ENCODE assay signal across 8 mouse cellular contexts in genomic region chr7:97737256-97737637, GRCm38 (mm10). TPM values are rescaled to one million over a fixed set of nuclear protein-coding genes. Genes with fewer than 3 reads are reported as not detected.
DNase-seq lines count a peak whose midpoint lies in the region; ATAC-seq and TF ChIP-seq lines count a peak whose summit lies in the region.

No protein-coding gene starts in this region.

- TF ChIP-seq CTCF in bone marrow, adult 2 months (IDR thresholded peaks at IDR 0.05; ENCODE audit: control insufficient read depth, insufficient read depth, low read length), result no peak

- H3K27me3 ChIP-seq in heart, embryonic 15.5 days, result 0 out of 2 replicates have a peak, but pooled peaks cover 6% of the 10 kb centered on the region
- H3K27me3 ChIP-seq in hindbrain, embryonic 15.5 days, result no peaks in the 10 kb centered on the region
- H3K27me3 ChIP-seq in midbrain, embryonic 13.5 days, result peaks cover 18% of the 10 kb centered on the region; the same call in 1 of the 2 replicates

- TF ChIP-seq POLR2A in bone marrow, adult 2 months (IDR thresholded peaks at IDR 0.05; ENCODE audit: borderline replicate concordance, control insufficient read depth, low read depth, low read length), result no peak

- intact Hi-C loops in heart, postnatal 14 days (cut with DNase I), result no loop called here

- no peak overlapping the region; the same call in 1 of the 2 replicates for H3K27ac ChIP-seq in heart, embryonic 15.5 days
- peak overlapping the region; percentile 3; the same call in 1 of the 2 replicates for H3K27ac ChIP-seq in bone marrow, adult 2 months (ENCODE audit: control insufficient read depth, insufficient read depth, low read depth, low read length, poor library complexity)
- peak overlapping the region; percentile 18; the same call in 1 of the 2 replicates for H3K27ac ChIP-seq in hindbrain, embryonic 15.5 days (replicated peaks)
- H3K27ac ChIP-seq in midbrain, embryonic 13.5 days, result no peak overlapping the region

- no peak for DNase-seq in heart, postnatal 14 days
- no peak for DNase-seq in yolk sac, embryonic 10.5 days (ENCODE audit: low spot score)
- no peak for DNase-seq in layer of hippocampus, postnatal 10 days (ENCODE audit: low spot score in 2 of 2)

- 8% methylated on average over 12 of the region's 12 CpGs for WGBS in heart, embryonic 15.5 days
- WGBS in bone marrow, adult 2 months, result 13% methylated on average over 12 of the region's 12 CpGs
- 6% methylated on average over 12 of the region's 12 CpGs for WGBS in hindbrain, embryonic 15.5 days
- 5% methylated on average over 12 of the region's 12 CpGs for WGBS in midbrain, embryonic 13.5 days

- H3K9me3 ChIP-seq in heart, embryonic 15.5 days (replicated peaks), result no peaks in the 10 kb centered on the region
- no peaks in the 10 kb centered on the region for H3K9me3 ChIP-seq in hindbrain, embryonic 15.5 days
- H3K9me3 ChIP-seq in midbrain, embryonic 13.5 days, result no peaks in the 10 kb centered on the region

- peaks cover 9% of the 10 kb centered on the region for H3K4me1 ChIP-seq in heart, embryonic 15.5 days (replicated peaks)
- peaks cover 5% of the 10 kb centered on the region for H3K4me1 ChIP-seq in bone marrow, adult 2 months (ENCODE audit: control insufficient read depth, insufficient read depth, low read length)
- H3K4me1 ChIP-seq in hindbrain, embryonic 15.5 days (replicated peaks), result peaks cover 21% of the 10 kb centered on the region
- peaks cover 15% of the 10 kb centered on the region for H3K4me1 ChIP-seq in midbrain, embryonic 13.5 days (replicated peaks)

- H3K9ac ChIP-seq in heart, embryonic 15.5 days, result peak overlapping the region; percentile 58
- H3K9ac ChIP-seq in hindbrain, embryonic 15.5 days, result peak overlapping the region; percentile 59
- peak overlapping the region; percentile 73 for H3K9ac ChIP-seq in midbrain, embryonic 13.5 days (replicated peaks)

- 0 out of 2 replicates have a peak, but pooled peaks have one; percentile 1 for ATAC-seq in heart, embryonic 15.5 days (replicated peaks; ENCODE audit: insufficient number of reproducible peaks, insufficient read depth, low FRiP score, low read depth)
- 0 out of 2 replicates have a peak, but pooled peaks have one; percentile 1 for ATAC-seq in hindbrain, embryonic 15.5 days (ENCODE audit: low FRiP score, low read depth)
- no peak for ATAC-seq in midbrain, embryonic 13.5 days
- no peak for ATAC-seq in erythroid progenitor cell, adult 5-6 weeks (replicated peaks; ENCODE audit: low FRiP score, poor library complexity, severe bottlenecking)

- H3K36me3 ChIP-seq in heart, embryonic 15.5 days, result no peaks in the 10 kb centered on the region
- H3K36me3 ChIP-seq in hindbrain, embryonic 15.5 days, result no peaks in the 10 kb centered on the region
- H3K36me3 ChIP-seq in midbrain, embryonic 13.5 days, result no peaks in the 10 kb centered on the region

- peak overlapping the region; percentile 63 for H3K4me3 ChIP-seq in heart, embryonic 15.5 days
- H3K4me3 ChIP-seq in bone marrow, adult 2 months (replicated peaks; ENCODE audit: control insufficient read depth, low read depth, low read length), result peak overlapping the region; percentile 82
- peak overlapping the region; percentile 62 for H3K4me3 ChIP-seq in hindbrain, embryonic 15.5 days
- H3K4me3 ChIP-seq in midbrain, embryonic 13.5 days (replicated peaks), result peak overlapping the region; percentile 65

- peak overlapping the region; percentile 96 for H3K4me2 ChIP-seq in heart, embryonic 15.5 days
- peak overlapping the region; percentile 92 for H3K4me2 ChIP-seq in hindbrain, embryonic 15.5 days
- H3K4me2 ChIP-seq in midbrain, embryonic 13.5 days (replicated peaks), result peak overlapping the region; percentile 83

RNA-seq across cellular contexts. Expression of gene Aqp11, which starts 0.8 kb away (rescaled TPM):
- 3.0 and 11.9 TPM in 2 replicates for polyA plus RNA-seq in heart, embryonic 15.5 days (2015; fragmentation: Nextera tagmentation; extraction: Ambion mirVana)
- total RNA-seq in heart, postnatal 14 days (2021), result 1 to 10 TPM; 3.5 to 7.9 TPM
- polyA plus RNA-seq in bone marrow, adult 2 months (2011; ENCODE audit: insufficient read depth, insufficient read length, low replicate concordance, missing spikeins), result 3.1 TPM in 2 replicates
- 19.4 and 22.1 TPM in 2 replicates for polyA plus RNA-seq in hindbrain, embryonic 15.5 days (2015; fragmentation: Nextera tagmentation; extraction: Ambion mirVana)
- 9.7 and 10.8 TPM in 2 replicates for polyA plus RNA-seq in midbrain, embryonic 13.5 days (2015; fragmentation: Nextera tagmentation; extraction: Ambion mirVana)
- total RNA-seq in erythroid progenitor cell, adult 5-6 weeks (2015; ENCODE audit: low replicate concordance), result 1.3 and 2.5 TPM in 2 replicates
- 0.51 and 1.3 TPM in 2 replicates for total RNA-seq in erythroid progenitor cell, adult 5-6 weeks (2017; ENCODE audit: low replicate concordance)
- 10 to 100 TPM; 39.7 to 39.9 TPM for total RNA-seq in layer of hippocampus, postnatal 10 days (2021)

RNA-seq across cellular contexts. Expression of gene Clns1a, which starts 40.8 kb away (rescaled TPM):
- 80.5 and 102 TPM in 2 replicates for polyA plus RNA-seq in heart, embryonic 15.5 days (2015; fragmentation: Nextera tagmentation; extraction: Ambion mirVana)
- total RNA-seq in heart, postnatal 14 days (2021), result 10 to 100 TPM; 29.5 to 31.1 TPM
- polyA plus RNA-seq in bone marrow, adult 2 months (2011; ENCODE audit: insufficient read depth, insufficient read length, low replicate concordance, missing spikeins), result 27.7 and 36.1 TPM in 2 replicates
- 174 and 175 TPM in 2 replicates for polyA plus RNA-seq in hindbrain, embryonic 15.5 days (2015; fragmentation: Nextera tagmentation; extraction: Ambion mirVana)
- 194 and 201 TPM in 2 replicates for polyA plus RNA-seq in midbrain, embryonic 13.5 days (2015; fragmentation: Nextera tagmentation; extraction: Ambion mirVana)
- total RNA-seq in erythroid progenitor cell, adult 5-6 weeks (2015; ENCODE audit: low replicate concordance), result 23.4 and 30.2 TPM in 2 replicates
- total RNA-seq in erythroid progenitor cell, adult 5-6 weeks (2017; ENCODE audit: low replicate concordance), result 12.5 and 18.4 TPM in 2 replicates
- total RNA-seq in layer of hippocampus, postnatal 10 days (2021), result 10 to 100 TPM; 68.7 to 74.9 TPM

RNA-seq across cellular contexts. Expression of gene Pak1, which starts 51.1 kb away (rescaled TPM):
- 2.7 and 5.6 TPM in 2 replicates for polyA plus RNA-seq in heart, embryonic 15.5 days (2015; fragmentation: Nextera tagmentation; extraction: Ambion mirVana)
- 1 to 10 TPM; 1.5 to 2.0 TPM for total RNA-seq in heart, postnatal 14 days (2021)
- polyA plus RNA-seq in bone marrow, adult 2 months (2011; ENCODE audit: insufficient read depth, insufficient read length, low replicate concordance, missing spikeins), result 4.5 and 18.2 TPM in 2 replicates
- polyA plus RNA-seq in hindbrain, embryonic 15.5 days (2015; fragmentation: Nextera tagmentation; extraction: Ambion mirVana), result 130 and 141 TPM in 2 replicates
- 145 and 152 TPM in 2 replicates for polyA plus RNA-seq in midbrain, embryonic 13.5 days (2015; fragmentation: Nextera tagmentation; extraction: Ambion mirVana)
- 5.0 and 16.2 TPM in 2 replicates for total RNA-seq in erythroid progenitor cell, adult 5-6 weeks (2015; ENCODE audit: low replicate concordance)
- 3.6 and 6.6 TPM in 2 replicates for total RNA-seq in erythroid progenitor cell, adult 5-6 weeks (2017; ENCODE audit: low replicate concordance)
- total RNA-seq in layer of hippocampus, postnatal 10 days (2021), result 100 to 1,000 TPM; 153 to 175 TPM

Comparison
In these comparisons a context has a peak if more than half of its experiments do, and no peak if none do; other contexts are left out.
1. ATAC-seq: peak in heart, embryonic 15.5 days (single experiment) and hindbrain, embryonic 15.5 days (single experiment); none in midbrain, embryonic 13.5 days (single experiment) and erythroid progenitor cell, adult 5-6 weeks (single experiment).
2. H3K27ac ChIP-seq: peak in bone marrow, adult 2 months (single experiment) and hindbrain, embryonic 15.5 days (single experiment); none in heart, embryonic 15.5 days (single experiment) and midbrain, embryonic 13.5 days (single experiment).
3. Peak in every context shown above with its lines, with median percentiles within 50 percentile points of each other: H3K4me2 ChIP-seq, H3K4me3 ChIP-seq and H3K9ac ChIP-seq.